In genomic region chr7:47108779-47109189, GRCm38 (mm10) we compare ENCODE assay signal across 17 mouse cellular contexts. TPM values are rescaled to one million over a fixed set of nuclear protein-coding genes. Genes with fewer than 3 reads are reported as not detected.
DNase-seq lines count a peak whose midpoint lies in the region; ATAC-seq and TF ChIP-seq lines count a peak whose summit lies in the region.
"Had no signal": no experiment of that assay in that cellular context is flagged by ENCODE, and none has a peak within 500 bp of the region (broad histone marks: within the 10 kb centered on the region; RNA-seq: fewer than 3 reads in every experiment).

No protein-coding gene starts in this region.

- no peaks in the 10 kb centered on the region for H3K36me3 ChIP-seq in heart, embryonic 11.5 days (ENCODE audit: control insufficient read depth, insufficient read depth, low read length)
- H3K36me3 ChIP-seq in embryonic facial prominence, embryonic 10.5 days (replicated peaks): no peaks in the 10 kb centered on the region
- H3K36me3 ChIP-seq in kidney, adult 2 months (ENCODE audit: control insufficient read depth, insufficient read depth, low read length): no peaks in the 10 kb centered on the region
- H3K36me3 ChIP-seq: limb, embryonic 13.5 days had no signal

- peak; percentile 39 for DNase-seq in layer of hippocampus, adult 9-11 months
- DNase-seq in layer of hippocampus, postnatal 14 days (ENCODE audit: low spot score in 2 of 2): no peak
- DNase-seq in right cerebral cortex, postnatal 25 days: peak; percentile 65
- DNase-seq in right cerebral cortex, postnatal 10 days (ENCODE audit: low spot score in 2 of 2): no peak
- peak; percentile 80 for DNase-seq in brain, adult 2 months (ENCODE audit: low read depth, low spot score)
- no peak for DNase-seq in embryonic facial prominence, embryonic 10.5 days (ENCODE audit: low spot score)
- no peak for DNase-seq in kidney, adult 2 months
- DNase-seq: cerebellum, postnatal 25 days; heart, adult 11 months; heart, postnatal 10 days; kidney, postnatal 14 days; thymus, postnatal 14 days had no signal

- 83% methylated on average over 13 of the region's 13 CpGs for WGBS in heart, embryonic 11.5 days (ENCODE audit: insufficient replicate concordance)
- 90% methylated on average over 13 of the region's 13 CpGs for WGBS in embryonic facial prominence, embryonic 10.5 days
- 59% methylated on average over 13 of the region's 13 CpGs for WGBS in kidney, adult 2 months

- no peak overlapping the region for H3K27ac ChIP-seq in heart, embryonic 11.5 days (ENCODE audit: low read depth, low read length)
- H3K27ac ChIP-seq in embryonic facial prominence, embryonic 10.5 days (replicated peaks): no peak overlapping the region
- no peak overlapping the region for H3K27ac ChIP-seq in kidney, adult 2 months (ENCODE audit: insufficient read depth, low read depth, low read length)
- H3K27ac ChIP-seq: forebrain, embryonic 13.5 days; limb, embryonic 13.5 days; midbrain, embryonic 15.5 days; neural tube, embryonic 15.5 days had no signal

- no peaks in the 10 kb centered on the region for H3K4me1 ChIP-seq in heart, embryonic 11.5 days (ENCODE audit: control insufficient read depth, insufficient read depth, low read length)
- no peaks in the 10 kb centered on the region for H3K4me1 ChIP-seq in embryonic facial prominence, embryonic 10.5 days
- H3K4me1 ChIP-seq in kidney, adult 2 months (ENCODE audit: control insufficient read depth, insufficient read depth, low read length): no peaks in the 10 kb centered on the region
- H3K4me1 ChIP-seq: forebrain, embryonic 13.5 days; limb, embryonic 13.5 days; midbrain, embryonic 15.5 days; neural tube, embryonic 15.5 days had no signal

- no peaks in the 10 kb centered on the region for H3K27me3 ChIP-seq in heart, embryonic 11.5 days (ENCODE audit: control insufficient read depth, insufficient read depth, low read length)
- no peaks in the 10 kb centered on the region for H3K27me3 ChIP-seq in embryonic facial prominence, embryonic 10.5 days (replicated peaks; ENCODE audit: low read depth, poor library complexity, severe bottlenecking)
- no peaks in the 10 kb centered on the region for H3K27me3 ChIP-seq in kidney, adult 2 months (replicated peaks; ENCODE audit: control insufficient read depth, insufficient read depth, low read length)
- H3K27me3 ChIP-seq: forebrain, embryonic 13.5 days; limb, embryonic 13.5 days; midbrain, embryonic 15.5 days; neural tube, embryonic 15.5 days had no signal

- ATAC-seq in heart, embryonic 11.5 days (replicated peaks; ENCODE audit: insufficient number of reproducible peaks, low FRiP score, low TSS enrichment): no peak
- ATAC-seq: forebrain, embryonic 13.5 days; midbrain, embryonic 15.5 days had no signal

- no peak overlapping the region for H3K4me3 ChIP-seq in heart, embryonic 11.5 days (ENCODE audit: low read depth, low read length)
- no peak overlapping the region for H3K4me3 ChIP-seq in embryonic facial prominence, embryonic 10.5 days
- H3K4me3 ChIP-seq in kidney, adult 2 months (ENCODE audit: insufficient read depth, low read depth, low read length): no peak overlapping the region
- H3K4me3 ChIP-seq: forebrain, embryonic 13.5 days; limb, embryonic 13.5 days; midbrain, embryonic 15.5 days; neural tube, embryonic 15.5 days had no signal

- H3K9me3 ChIP-seq in heart, embryonic 11.5 days (replicated peaks; ENCODE audit: control insufficient read depth, low read length): no peaks in the 10 kb centered on the region
- no peaks in the 10 kb centered on the region for H3K9me3 ChIP-seq in embryonic facial prominence, embryonic 10.5 days
- H3K9me3 ChIP-seq: forebrain, embryonic 13.5 days; limb, embryonic 13.5 days; midbrain, embryonic 15.5 days; neural tube, embryonic 15.5 days had no signal

- TF ChIP-seq POLR2A in kidney, adult 2 months (IDR thresholded peaks at IDR 0.05; ENCODE audit: low read depth, low read length): no peak

- H3K9ac ChIP-seq in heart, embryonic 11.5 days (ENCODE audit: low read depth, low read length): no peak overlapping the region
- H3K9ac ChIP-seq: forebrain, embryonic 13.5 days; limb, embryonic 13.5 days; midbrain, embryonic 15.5 days; neural tube, embryonic 15.5 days had no signal

- no peak for TF ChIP-seq CTCF in kidney, adult 2 months (conservative IDR thresholded peaks at IDR 0.05; ENCODE audit: insufficient read depth, insufficient read length, low read depth, low read length)

- H3K4me2 ChIP-seq in heart, embryonic 11.5 days: no peak overlapping the region
- H3K4me2 ChIP-seq: forebrain, embryonic 13.5 days; limb, embryonic 13.5 days; midbrain, embryonic 15.5 days; neural tube, embryonic 15.5 days had no signal

RNA-seq across cellular contexts. Expression of gene Ptpn5, which starts 24.7 kb away (rescaled TPM):
- total RNA-seq in layer of hippocampus, postnatal 14 days (2021): 100 to 1,000 TPM; 102 to 103 TPM
- 0.07 and 0.15 TPM in 2 replicates for polyA plus RNA-seq in heart, embryonic 11.5 days (2014; fragmentation: Nextera tagmentation; extraction: Ambion mirVana)
- polyA plus RNA-seq in embryonic facial prominence, embryonic 10.5 days (2016; fragmentation: Nextera tagmentation; extraction: Ambion mirVana): 2.9 and 3.2 TPM in 2 replicates
- 0.61 and 0.79 TPM in 2 replicates for polyA plus RNA-seq in kidney, adult 2 months (2012; rRNA removed)
- total RNA-seq: heart, postnatal 10 days had no signal

RNA-seq across cellular contexts. Expression of gene Tmem86a, which starts 58.4 kb away (rescaled TPM):
- 10 to 100 TPM; 15.5 to 16.5 TPM for total RNA-seq in layer of hippocampus, postnatal 14 days (2021)
- 13.7 and 15.5 TPM in 2 replicates for polyA plus RNA-seq in heart, embryonic 11.5 days (2014; fragmentation: Nextera tagmentation; extraction: Ambion mirVana)
- 11.3 and 11.7 TPM in 2 replicates for polyA plus RNA-seq in embryonic facial prominence, embryonic 10.5 days (2016; fragmentation: Nextera tagmentation; extraction: Ambion mirVana)
- polyA plus RNA-seq in kidney, adult 2 months (2012; rRNA removed): 97.0 and 104 TPM in 2 replicates

Comparison
In these comparisons a context has a peak if more than half of its experiments do, and no peak if none do; other contexts are left out.
1. DNase-seq: peak in layer of hippocampus, adult 9-11 months (single experiment), right cerebral cortex, postnatal 25 days (single experiment) and brain, adult 2 months (single experiment); none in layer of hippocampus, postnatal 14 days (0 of 2), right cerebral cortex, postnatal 10 days (0 of 2), embryonic facial prominence, embryonic 10.5 days (single experiment) and kidney, adult 2 months (single experiment).